Mouse (Mus musculus) embryo, embryonic 10.5 days (tissue): ENCODE measurements around the gene Matn4.
A peak's percentile ranks its signal among the peaks of the same experiment; 100 is the strongest.

Experiments used
- DNase-seq: peaks from one replicate; pipeline ENCODE4 v3.0.0-alpha.2; 2015; ENCODE audit warnings: low spot score

Gene Matn4

GRCm38 (mm10) chr2:164407708-164408107 is 2.7 kb upstream of the Matn4 start:
- DNase-seq, result peak; percentile 85

- no peak for DNase-seq
These were observed 559 bp upstream of the Matn4 start for GRCm38 (mm10) chr2:164405519-164405918.

GRCm38 (mm10) chr2:164404082-164404990 is 624 bp downstream of the Matn4 start:
- DNase-seq, result peak; percentile 67

- DNase-seq, result no peak
These were observed 1.4 kb downstream of the Matn4 start for GRCm38 (mm10) chr2:164403396-164404081.

- peak; percentile 89 for DNase-seq
These were observed 2.1 kb downstream of the Matn4 start, which contains the start of gene Rbpjl for GRCm38 (mm10) chr2:164402906-164403305. Gene Rbpjl (plus strand): TSS chr2:164403141.

GRCm38 (mm10) chr2:164396911-164397310 is 8.0 kb downstream of the Matn4 start:
- DNase-seq, result no peak

GRCm38 (mm10) chr2:164396076-164396475 is 8.9 kb downstream of the Matn4 start:
- no peak for DNase-seq

- DNase-seq, result no peak
These were observed 11.8 kb downstream of the Matn4 start for GRCm38 (mm10) chr2:164393126-164393525.

- peak; percentile 88 for DNase-seq
These were observed 15.5 kb downstream of the Matn4 start for GRCm38 (mm10) chr2:164389499-164389898.

GRCm38 (mm10) chr2:164389020-164389419 is 15.9 kb downstream of the Matn4 start, which contains the start of gene Slpi:
Gene Slpi (minus strand): TSS chr2:164389095.
- peak; percentile 63 for DNase-seq

GRCm38 (mm10) chr2:164386953-164387352 is 18.0 kb downstream of the Matn4 start:
- peak; percentile 64 for DNase-seq

GRCm38 (mm10) chr2:164385927-164386763 is 18.8 kb downstream of the Matn4 start:
- DNase-seq, result peak; percentile 68

- no peak for DNase-seq
These were observed 21.1 kb downstream of the Matn4 start for GRCm38 (mm10) chr2:164383656-164384399.

GRCm38 (mm10) chr2:164382971-164383370 is 22.0 kb downstream of the Matn4 start:
- DNase-seq, result no peak

- no peak for DNase-seq
These were observed 23.2 kb downstream of the Matn4 start for GRCm38 (mm10) chr2:164381726-164382125.

- DNase-seq, result no peak
These were observed 27.2 kb downstream of the Matn4 start for GRCm38 (mm10) chr2:164377478-164378426.

- no peak for DNase-seq
These were observed 31.8 kb downstream of the Matn4 start for GRCm38 (mm10) chr2:164373187-164373586.

GRCm38 (mm10) chr2:164372408-164373053 is 32.4 kb downstream of the Matn4 start:
- DNase-seq, result no peak

GRCm38 (mm10) chr2:164371371-164371770 is 33.6 kb downstream of the Matn4 start:
- DNase-seq, result no peak
